Mouse (Mus musculus): Measurements from ENCODE around the gene Notch1.
A peak's percentile ranks its signal among the peaks of the same experiment; 100 is the strongest.

Gene Notch1

GRCm38 (mm10) chr2:26500599-26501370 lies 15.7 kb downstream of the Notch1 start:
- peak; percentile 85 to 91 for DNase-seq (ENCODE audit: low spot score in 2 of 2)

- DNase-seq (ENCODE audit: low spot score in 2 of 2) = peak; percentile 77 to 87
Measured at GRCm38 (mm10) chr2:26500027-26500598, 16.4 kb downstream of the Notch1 start.

GRCm38 (mm10) chr2:26498694-26499093 lies 17.8 kb downstream of the Notch1 start:
- no peak for DNase-seq (ENCODE audit: low spot score in 2 of 2)

GRCm38 (mm10) chr2:26497861-26498533 lies 18.5 kb downstream of the Notch1 start:
- no peak for DNase-seq (ENCODE audit: low spot score in 2 of 2)

- DNase-seq (ENCODE audit: low spot score in 2 of 2) = no peak
Measured at GRCm38 (mm10) chr2:26496451-26496850, 20.0 kb downstream of the Notch1 start.

GRCm38 (mm10) chr2:26495701-26496100 lies 20.8 kb downstream of the Notch1 start:
- DNase-seq (ENCODE audit: low spot score in 2 of 2) = no peak

- no peak for DNase-seq (ENCODE audit: low spot score in 2 of 2)
Measured at GRCm38 (mm10) chr2:26494991-26495390, 21.5 kb downstream of the Notch1 start.

- DNase-seq (ENCODE audit: low spot score in 2 of 2) = no peak
Measured at GRCm38 (mm10) chr2:26494396-26494795, 22.1 kb downstream of the Notch1 start.

GRCm38 (mm10) chr2:26493021-26493781 lies 23.3 kb downstream of the Notch1 start:
- DNase-seq (ENCODE audit: low spot score in 2 of 2) = no peak

- no peak for DNase-seq (ENCODE audit: low spot score in 2 of 2)
Measured at GRCm38 (mm10) chr2:26490760-26491301, 25.6 kb downstream of the Notch1 start.

- DNase-seq (ENCODE audit: low spot score in 2 of 2) = no peak
Measured at GRCm38 (mm10) chr2:26488535-26489135, 27.8 kb downstream of the Notch1 start.

GRCm38 (mm10) chr2:26487322-26488021 lies 29.0 kb downstream of the Notch1 start:
- peak; percentile 83 to 89 for DNase-seq (ENCODE audit: low spot score in 2 of 2)

GRCm38 (mm10) chr2:26486835-26487321 lies 29.6 kb downstream of the Notch1 start:
- DNase-seq (ENCODE audit: low spot score in 2 of 2) = no peak

- no peak for DNase-seq (ENCODE audit: low spot score in 2 of 2)
Measured at GRCm38 (mm10) chr2:26486264-26486810, 30.1 kb downstream of the Notch1 start.

GRCm38 (mm10) chr2:26485710-26486109 lies 30.8 kb downstream of the Notch1 start:
- peak; percentile 71 to 82 for DNase-seq (ENCODE audit: low spot score in 2 of 2)

GRCm38 (mm10) chr2:26485278-26485677 lies 31.2 kb downstream of the Notch1 start:
- no peak for DNase-seq (ENCODE audit: low spot score in 2 of 2)

- no peak for DNase-seq (ENCODE audit: low spot score in 2 of 2)
Measured at GRCm38 (mm10) chr2:26484169-26484568, 32.3 kb downstream of the Notch1 start.

GRCm38 (mm10) chr2:26483230-26483869 lies 33.1 kb downstream of the Notch1 start:
- no peak for DNase-seq (ENCODE audit: low spot score in 2 of 2)

- DNase-seq (ENCODE audit: low spot score in 2 of 2) = no peak
Measured at GRCm38 (mm10) chr2:26482824-26483223, 33.6 kb downstream of the Notch1 start.

Data from right cerebral cortex, postnatal 10 days (tissue).